Mouse (Mus musculus): ENCODE results near the gene Cyld. TPM values are rescaled to one million over a fixed set of nuclear protein-coding genes. Genes with fewer than 3 reads are reported as not detected.
A peak's percentile ranks its signal among the peaks of the same experiment; 100 is the strongest.

Gene Cyld
- polyA plus RNA-seq, 1 experiment from 2014 or later, result 11.4 TPM

GRCm38 (mm10) chr8:88694291-88694690 is 2.5 kb upstream of the Cyld start:
- H3K27ac ChIP-seq (ENCODE audit: low read depth, low read length), result no peak overlapping the region
- no peaks in the 10 kb centered on the region for H3K9me3 ChIP-seq (replicated peaks; ENCODE audit: control insufficient read depth, low read length)
- 88% methylated on average over 7 of the region's 7 CpGs for WGBS
- H3K27me3 ChIP-seq (replicated peaks; ENCODE audit: control insufficient read depth, insufficient read depth, low read length), result no peaks in the 10 kb centered on the region
- no peak overlapping the region for H3K4me3 ChIP-seq (ENCODE audit: low read depth, low read length)
- H3K9ac ChIP-seq (ENCODE audit: low read length), result no peak overlapping the region
- ATAC-seq (no peak), DNase-seq (ENCODE audit: low spot score) (no peak)
- no peak overlapping the region for H3K4me2 ChIP-seq (ENCODE audit: low read length)
- H3K4me1 ChIP-seq (ENCODE audit: control insufficient read depth, insufficient read depth, low read length), result peaks cover 10% of the 10 kb centered on the region
- H3K36me3 ChIP-seq (ENCODE audit: control insufficient read depth, insufficient read depth, low read length), result no peaks in the 10 kb centered on the region

GRCm38 (mm10) chr8:88696228-88696627 is 600 bp upstream of the Cyld start:
- H3K4me1 ChIP-seq (ENCODE audit: control insufficient read depth, insufficient read depth, low read length), result peaks cover 10% of the 10 kb centered on the region
- no peaks in the 10 kb centered on the region for H3K9me3 ChIP-seq (replicated peaks; ENCODE audit: control insufficient read depth, low read length)
- peak overlapping the region; percentile 18; the same call in 1 of the 2 replicates for H3K9ac ChIP-seq (ENCODE audit: low read length)
- no peak for DNase-seq (ENCODE audit: low spot score)
- WGBS, result 15% methylated on average over 7 of the region's 7 CpGs
- H3K4me3 ChIP-seq (ENCODE audit: low read depth, low read length), result peak overlapping the region; percentile 82
- peak; percentile 22 for ATAC-seq
- no peak overlapping the region for H3K27ac ChIP-seq (ENCODE audit: low read depth, low read length)
- peak overlapping the region; percentile 49 for H3K4me2 ChIP-seq (ENCODE audit: low read length)
- H3K36me3 ChIP-seq (ENCODE audit: control insufficient read depth, insufficient read depth, low read length), result no peaks in the 10 kb centered on the region
- no peaks in the 10 kb centered on the region for H3K27me3 ChIP-seq (replicated peaks; ENCODE audit: control insufficient read depth, insufficient read depth, low read length)

- no peak for ATAC-seq
- peak overlapping the region; percentile 80 for H3K4me2 ChIP-seq (ENCODE audit: low read length)
- no peaks in the 10 kb centered on the region for H3K27me3 ChIP-seq (replicated peaks; ENCODE audit: control insufficient read depth, insufficient read depth, low read length)
- WGBS, result 16% methylated on average over 4 of the region's 4 CpGs
- no peaks in the 10 kb centered on the region for H3K36me3 ChIP-seq (ENCODE audit: control insufficient read depth, insufficient read depth, low read length)
- no peaks in the 10 kb centered on the region for H3K9me3 ChIP-seq (replicated peaks; ENCODE audit: control insufficient read depth, low read length)
- no peak for DNase-seq (ENCODE audit: low spot score)
- H3K4me1 ChIP-seq (ENCODE audit: control insufficient read depth, insufficient read depth, low read length), result peaks cover 10% of the 10 kb centered on the region
- no peak overlapping the region for H3K27ac ChIP-seq (ENCODE audit: low read depth, low read length)
- peak overlapping the region; percentile 82 for H3K4me3 ChIP-seq (ENCODE audit: low read depth, low read length)
- H3K9ac ChIP-seq (ENCODE audit: low read length), result peak overlapping the region; percentile 81
Observed at GRCm38 (mm10) chr8:88697642-88698031, 809 bp downstream of the Cyld start.

- DNase-seq (ENCODE audit: low spot score) (no peak), ATAC-seq (no peak)
- Histone ChIP-seq H3K27me3 (replicated peaks; ENCODE audit: control insufficient read depth, insufficient read depth, low read length) (no peaks in the 10 kb centered on the region), H3K36me3 (ENCODE audit: control insufficient read depth, insufficient read depth, low read length) (no peaks in the 10 kb centered on the region), H3K27ac (ENCODE audit: low read depth, low read length) (no peak overlapping the region), H3K4me2 (ENCODE audit: low read length) (peak overlapping the region; percentile 80), H3K4me3 (ENCODE audit: low read depth, low read length) (peak overlapping the region; percentile 82; the same call in 1 of the 2 replicates), H3K9ac (ENCODE audit: low read length) (peak overlapping the region; percentile 81; the same call in 1 of the 2 replicates), H3K9me3 (replicated peaks; ENCODE audit: control insufficient read depth, low read length) (no peaks in the 10 kb centered on the region), H3K4me1 (ENCODE audit: control insufficient read depth, insufficient read depth, low read length) (peaks cover 10% of the 10 kb centered on the region)
- 18% methylated on average over 2 of the region's 2 CpGs for WGBS
Observed at GRCm38 (mm10) chr8:88698048-88698447, 1.2 kb downstream of the Cyld start.

DNA sequence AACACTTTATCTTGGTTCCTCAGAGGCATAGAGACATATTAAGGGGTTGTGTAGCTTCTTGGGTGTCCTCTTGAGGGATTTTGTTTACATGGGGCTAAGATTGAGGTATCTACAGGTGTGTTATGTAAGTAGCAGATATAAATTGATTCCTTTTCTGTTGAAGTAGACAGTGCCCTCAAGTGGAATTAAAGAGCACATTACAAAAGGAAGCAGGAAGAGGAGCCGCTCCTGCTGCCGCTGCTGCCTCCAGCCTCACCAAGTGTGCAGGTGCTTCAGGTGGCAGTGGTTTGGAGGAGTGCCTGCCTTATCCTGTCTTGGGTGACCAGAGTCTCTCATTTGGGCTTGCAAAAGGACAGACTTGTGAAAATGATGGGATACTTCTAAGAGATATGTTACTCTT is 4.8 kb downstream of the Cyld start:
- no peak overlapping the region for H3K9ac ChIP-seq (ENCODE audit: low read length)
- no peaks in the 10 kb centered on the region for H3K36me3 ChIP-seq (ENCODE audit: control insufficient read depth, insufficient read depth, low read length)
- H3K4me3 ChIP-seq (ENCODE audit: low read depth, low read length), result no peak overlapping the region
- ATAC-seq (no peak), DNase-seq (ENCODE audit: low spot score) (peak; percentile 29)
- WGBS, result 33% methylated on average over 2 of the region's 2 CpGs
- H3K27ac ChIP-seq (ENCODE audit: low read depth, low read length), result no peak overlapping the region
- no peaks in the 10 kb centered on the region for H3K27me3 ChIP-seq (replicated peaks; ENCODE audit: control insufficient read depth, insufficient read depth, low read length)
- H3K9me3 ChIP-seq (replicated peaks; ENCODE audit: control insufficient read depth, low read length), result no peaks in the 10 kb centered on the region
- H3K4me2 ChIP-seq (ENCODE audit: low read length), result no peak overlapping the region
- peaks cover 7% of the 10 kb centered on the region; the same call in 1 of the 2 replicates for H3K4me1 ChIP-seq (ENCODE audit: control insufficient read depth, insufficient read depth, low read length)

GRCm38 (mm10) chr8:88702816-88703215 is 6.0 kb downstream of the Cyld start:
- Histone ChIP-seq H3K4me1 (ENCODE audit: control insufficient read depth, insufficient read depth, low read length) (peaks cover 3% of the 10 kb centered on the region; the same call in 1 of the 2 replicates), H3K9ac (ENCODE audit: low read length) (no peak overlapping the region), H3K27ac (ENCODE audit: low read depth, low read length) (no peak overlapping the region), H3K36me3 (ENCODE audit: control insufficient read depth, insufficient read depth, low read length) (no peaks in the 10 kb centered on the region), H3K27me3 (replicated peaks; ENCODE audit: control insufficient read depth, insufficient read depth, low read length) (no peaks in the 10 kb centered on the region), H3K4me3 (ENCODE audit: low read depth, low read length) (no peak overlapping the region), H3K9me3 (replicated peaks; ENCODE audit: control insufficient read depth, low read length) (no peaks in the 10 kb centered on the region), H3K4me2 (ENCODE audit: low read length) (no peak overlapping the region)
- 86% methylated on average over 3 of the region's 3 CpGs for WGBS
- DNase-seq (ENCODE audit: low spot score) (no peak), ATAC-seq (no peak)

GRCm38 (mm10) chr8:88723256-88723963 is 26.6 kb downstream of the Cyld start:
- H3K4me2 ChIP-seq (ENCODE audit: low read length), result no peak overlapping the region
- 0 out of 2 replicates have a peak, but pooled peaks cover 3% of the 10 kb centered on the region for H3K36me3 ChIP-seq (ENCODE audit: control insufficient read depth, insufficient read depth, low read length)
- no peaks in the 10 kb centered on the region for H3K4me1 ChIP-seq (ENCODE audit: control insufficient read depth, insufficient read depth, low read length)
- no peak overlapping the region for H3K27ac ChIP-seq (ENCODE audit: low read depth, low read length)
- no peak for ATAC-seq
- no peak overlapping the region for H3K9ac ChIP-seq (ENCODE audit: low read length)
- no peaks in the 10 kb centered on the region for H3K27me3 ChIP-seq (replicated peaks; ENCODE audit: control insufficient read depth, insufficient read depth, low read length)
- H3K4me3 ChIP-seq (ENCODE audit: low read depth, low read length), result no peak overlapping the region
- WGBS, result 93% methylated on average over 2 of the region's 2 CpGs
- DNase-seq (ENCODE audit: low spot score), result no peak
- no peaks in the 10 kb centered on the region for H3K9me3 ChIP-seq (replicated peaks; ENCODE audit: control insufficient read depth, low read length)

GRCm38 (mm10) chr8:88755175-88755791 is 58.5 kb downstream of the Cyld start:
- H3K9ac ChIP-seq (ENCODE audit: low read length), result no peak overlapping the region
- H3K4me2 ChIP-seq (ENCODE audit: low read length), result no peak overlapping the region
- H3K4me3 ChIP-seq (ENCODE audit: low read depth, low read length), result no peak overlapping the region
- 3% methylated on average over 14 of the region's 14 CpGs for WGBS
- H3K27ac ChIP-seq (ENCODE audit: low read depth, low read length), result no peak overlapping the region
- no peaks in the 10 kb centered on the region for H3K36me3 ChIP-seq (ENCODE audit: control insufficient read depth, insufficient read depth, low read length)
- ATAC-seq (peak; percentile 86), DNase-seq (ENCODE audit: low spot score) (peak; percentile 92)
- no peaks in the 10 kb centered on the region for H3K9me3 ChIP-seq (replicated peaks; ENCODE audit: control insufficient read depth, low read length)
- no peaks in the 10 kb centered on the region for H3K4me1 ChIP-seq (ENCODE audit: control insufficient read depth, insufficient read depth, low read length)
- H3K27me3 ChIP-seq (replicated peaks; ENCODE audit: control insufficient read depth, insufficient read depth, low read length), result no peaks in the 10 kb centered on the region

DNA sequence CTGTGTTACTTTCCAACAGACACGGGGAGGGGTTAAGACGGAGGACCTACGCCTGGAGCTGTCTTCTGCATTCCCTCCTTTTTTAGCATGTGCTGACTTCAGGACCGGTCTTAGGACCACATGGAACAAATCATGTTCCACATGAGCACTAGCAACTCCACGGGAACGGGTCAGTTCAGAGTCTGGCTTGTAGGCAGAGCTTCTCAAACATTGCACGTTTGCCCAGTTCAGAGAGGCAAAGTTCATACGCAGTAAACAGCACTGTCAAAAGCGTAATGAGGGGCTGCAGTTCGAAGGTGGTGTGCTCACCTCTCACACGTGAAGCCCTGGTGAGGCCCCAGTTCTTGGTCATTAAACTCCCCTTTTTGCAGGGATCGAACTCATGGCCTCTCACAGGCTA is 65.2 kb downstream of the Cyld start:
- no peak overlapping the region for H3K27ac ChIP-seq (ENCODE audit: low read depth, low read length)
- no peaks in the 10 kb centered on the region for H3K36me3 ChIP-seq (ENCODE audit: control insufficient read depth, insufficient read depth, low read length)
- no peak overlapping the region for H3K4me3 ChIP-seq (ENCODE audit: low read depth, low read length)

More for the DNA sequence above, 65.2 kb downstream of the Cyld start:
- H3K9me3 ChIP-seq (replicated peaks; ENCODE audit: control insufficient read depth, low read length), result no peaks in the 10 kb centered on the region
- 92% methylated on average over 12 of the region's 12 CpGs for WGBS
- ATAC-seq (no peak), DNase-seq (ENCODE audit: low spot score) (no peak)
- H3K4me2 ChIP-seq (ENCODE audit: low read length), result no peak overlapping the region
- H3K4me1 ChIP-seq (ENCODE audit: control insufficient read depth, insufficient read depth, low read length), result no peaks in the 10 kb centered on the region
- no peak overlapping the region for H3K9ac ChIP-seq (ENCODE audit: low read length)
- no peaks in the 10 kb centered on the region for H3K27me3 ChIP-seq (replicated peaks; ENCODE audit: control insufficient read depth, insufficient read depth, low read length)

All from forebrain, embryonic 14.5 days (tissue).